Mouse (Mus musculus) neural tube, embryonic 11.5 days (tissue): ENCODE results near the gene 4930539E08Rik. TPM values are rescaled to one million over a fixed set of nuclear protein-coding genes. Genes with fewer than 3 reads are reported as not detected.
A peak's percentile ranks its signal among the peaks of the same experiment; 100 is the strongest.

Experiments
- ATAC-seq: fragments of 200-750 bp; cut with Nextera tagmentation; 2 replicates; pipeline ENCODE4 v1.8.0; 2017; ENCODE audit warnings: moderate number of reproducible peaks, mild to moderate bottlenecking, moderate TSS enrichment, moderate library complexity; ENCODE audit not compliant: insufficient read depth, low FRiP score, low TSS enrichment
- DNase-seq: peaks from one replicate; pipeline ENCODE4 v3.0.0-alpha.2; 2015; ENCODE audit warnings: low spot score
- H3K27ac ChIP-seq: fragments of 300-500 bp; sonication (generic); 2 replicates; pipeline ENCODE4 v1.5.1; 2014; ENCODE audit warnings: low read depth, mild to moderate bottlenecking, low read length
- H3K27me3 ChIP-seq: fragments of 300-500 bp; sonication (generic); 2 replicates; pipeline ENCODE4 v1.6.1; 2014; ENCODE audit warnings: mild to moderate bottlenecking, low read length, mixed read lengths; ENCODE audit not compliant: control insufficient read depth, insufficient read depth
- H3K36me3 ChIP-seq: fragments of 300-500 bp; sonication (generic); 2 replicates; pipeline ENCODE4 v1.6.1; 2014; ENCODE audit warnings: mild to moderate bottlenecking, low read length, moderate library complexity, mixed read lengths; ENCODE audit not compliant: control insufficient read depth, insufficient read depth
- H3K4me1 ChIP-seq: fragments of 300-500 bp; sonication (generic); 2 replicates; pipeline ENCODE4 v1.6.1; 2014; ENCODE audit warnings: low read length, mixed read lengths; ENCODE audit not compliant: control insufficient read depth, insufficient read depth
- H3K4me2 ChIP-seq: fragments of 300-500 bp; sonication (generic); 2 replicates; pipeline ENCODE4 v1.6.1; 2014; ENCODE audit warnings: low read depth, mild to moderate bottlenecking, moderate library complexity
- H3K4me3 ChIP-seq: fragments of 300-500 bp; sonication (generic); 2 replicates; pipeline ENCODE4 v1.5.1; 2014; ENCODE audit warnings: low read depth, low read length
- H3K9ac ChIP-seq: fragments of 300-500 bp; sonication (generic); 2 replicates; pipeline ENCODE4 v1.6.1; 2014; ENCODE audit warnings: mild to moderate bottlenecking, low read length
- H3K9me3 ChIP-seq: fragments of 300-500 bp; sonication (generic); 2 replicates; pipeline ENCODE4 v1.6.1; 2016; ENCODE audit warnings: low read length; ENCODE audit not compliant: control insufficient read depth
- WGBS: fragments of 180-500 bp; shearing (Covaris S2); extraction: QIAGEN DNeasy Blood & Tissue Kit; methylation state at CpG from one replicate; pipeline ENCODE4 v1.1.7; 2014; 5-methylcytosine and 5-hydroxymethylcytosine counted together
- polyA plus RNA-seq: library from polyadenylated mRNA; unstranded; fragments of >200 nt; fragmentation: Nextera tagmentation; extraction: Ambion mirVana; gene quantifications from 2 replicates; pipeline ENCODE4 v1.2.1, GENCODE M21; 2014

The 4930539E08Rik gene
- polyA plus RNA-seq = 0.15 and 0.23 TPM in 2 replicates

- Histone ChIP-seq H3K27me3 (no peaks in the 10 kb centered on the region), H3K4me1 (no peaks in the 10 kb centered on the region), H3K36me3 (no peaks in the 10 kb centered on the region), H3K27ac (no peak within 1 kb of the TSS), H3K4me3 (no peak within 1 kb of the TSS), H3K4me2 (no peak within 1 kb of the TSS), H3K9me3 (no peaks in the 10 kb centered on the region), H3K9ac (no peak within 1 kb of the TSS)
- WGBS = 67% methylated on average over 12 of the region's 12 CpGs
- ATAC-seq (no peak), DNase-seq (no peak)
Observed at GRCm38 (mm10) chr17:28915060-28915628, at the start of gene 4930539E08Rik. Gene 4930539E08Rik (minus strand): TSS chr17:28915324.

DNA sequence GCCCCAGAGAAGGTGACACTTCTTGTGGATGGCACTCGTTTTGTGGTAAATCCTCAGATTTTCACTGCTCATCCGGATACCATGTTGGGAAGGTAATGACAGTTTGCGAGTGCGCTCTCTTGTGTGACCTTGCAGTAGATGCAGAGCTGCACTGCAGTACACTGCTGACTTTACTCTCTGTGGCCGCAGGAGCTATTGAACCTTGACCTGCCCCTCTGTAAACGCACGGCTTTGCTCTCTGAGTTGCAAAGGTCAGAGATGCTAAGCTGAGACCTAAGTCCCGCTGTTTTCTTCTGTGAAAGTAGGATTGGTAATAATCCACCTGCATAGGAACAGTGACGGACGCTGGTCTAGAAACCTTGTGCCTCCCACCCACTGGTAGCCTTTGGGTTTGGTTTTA, 46.5 kb upstream of the 4930539E08Rik start:
- no peak overlapping the region for H3K27ac ChIP-seq
- no peaks in the 10 kb centered on the region for H3K4me1 ChIP-seq
- no peaks in the 10 kb centered on the region for H3K27me3 ChIP-seq
- H3K9me3 ChIP-seq = no peaks in the 10 kb centered on the region
- WGBS = 87% methylated on average over 10 of the region's 10 CpGs
- ATAC-seq (no peak), DNase-seq (no peak)
- H3K9ac ChIP-seq = no peak overlapping the region
- no peak overlapping the region for H3K4me3 ChIP-seq
- H3K4me2 ChIP-seq = no peak overlapping the region
- peaks cover 19% of the 10 kb centered on the region for H3K36me3 ChIP-seq

- WGBS = 87% methylated on average over 10 of the region's 10 CpGs
Observed at GRCm38 (mm10) chr17:28960597-28960996, 45.5 kb upstream of the 4930539E08Rik start.

DNA sequence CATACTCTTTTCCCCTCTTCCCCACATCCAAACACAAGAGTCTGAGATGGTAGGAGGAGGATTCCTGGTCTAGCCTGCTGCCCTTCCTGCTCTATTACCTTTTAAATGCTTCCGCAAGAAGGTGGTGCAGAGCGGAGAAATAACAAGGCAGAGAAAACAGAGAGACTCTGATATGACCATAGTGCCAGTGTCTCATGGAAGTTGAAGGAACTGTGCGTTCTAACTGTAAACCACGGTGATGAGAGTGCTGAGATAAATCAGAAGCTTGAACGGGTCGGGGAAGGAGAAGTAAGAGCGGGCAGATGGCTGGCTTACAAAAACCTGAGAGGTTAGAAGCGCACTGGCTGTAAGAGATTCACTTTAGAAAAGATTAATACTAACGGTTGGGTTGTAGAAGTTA, 39.3 kb upstream of the 4930539E08Rik start:
- Histone ChIP-seq H3K4me1 (peaks cover 11% of the 10 kb centered on the region), H3K27me3 (no peaks in the 10 kb centered on the region), H3K9ac (no peak overlapping the region), H3K9me3 (no peaks in the 10 kb centered on the region), H3K4me3 (no peak overlapping the region), H3K4me2 (no peak overlapping the region), H3K36me3 (no peaks in the 10 kb centered on the region; the same call in none of the 2 replicates), H3K27ac (no peak overlapping the region)
- DNase-seq (no peak), ATAC-seq (no peak)
- 94% methylated on average over 9 of the region's 9 CpGs for WGBS

More at GRCm38 (mm10) chr17:28960597-28960996, 45.5 kb upstream of the 4930539E08Rik start:
- Histone ChIP-seq H3K4me1 (no peaks in the 10 kb centered on the region), H3K27me3 (no peaks in the 10 kb centered on the region), H3K4me3 (no peak overlapping the region), H3K36me3 (peaks cover 15% of the 10 kb centered on the region), H3K9me3 (no peaks in the 10 kb centered on the region), H3K9ac (no peak overlapping the region), H3K27ac (no peak overlapping the region), H3K4me2 (no peak overlapping the region)
- DNase-seq (no peak), ATAC-seq (no peak)

- peak overlapping the region; percentile 95 for H3K9ac ChIP-seq
- ATAC-seq = no peak
- no peaks in the 10 kb centered on the region; the same call in none of the 2 replicates for H3K36me3 ChIP-seq
- H3K27ac ChIP-seq = no peak overlapping the region
- H3K9me3 ChIP-seq = no peaks in the 10 kb centered on the region
- peak overlapping the region; percentile 77 for H3K4me2 ChIP-seq
- peak overlapping the region; percentile 57 for H3K4me3 ChIP-seq
- peak; percentile 23 for DNase-seq
- 31% methylated on average over 9 of the region's 9 CpGs for WGBS
- peaks cover 11% of the 10 kb centered on the region for H3K4me1 ChIP-seq
- no peaks in the 10 kb centered on the region for H3K27me3 ChIP-seq
Observed at GRCm38 (mm10) chr17:28953251-28953650, 38.1 kb upstream of the 4930539E08Rik start.

GRCm38 (mm10) chr17:28951831-28952799, 37.0 kb upstream of the 4930539E08Rik start, which contains the start of gene Kctd20:
Gene Kctd20 (plus strand): TSS chr17:28951950.
- ATAC-seq (peak; percentile 93), DNase-seq (peak; percentile 94)
- H3K27ac ChIP-seq = peak within 1 kb of the TSS; percentile 88
- H3K4me2 ChIP-seq = peak within 1 kb of the TSS; percentile 77
- no peaks in the 10 kb centered on the region; the same call in 1 of the 2 replicates for H3K36me3 ChIP-seq
- no peaks in the 10 kb centered on the region for H3K27me3 ChIP-seq
- peaks cover 2% of the 10 kb centered on the region; the same call in 1 of the 2 replicates for H3K9me3 ChIP-seq
- H3K9ac ChIP-seq = peak within 1 kb of the TSS; percentile 95
- WGBS = 1% methylated on average over 63 of the region's 80 CpGs
- peaks cover 11% of the 10 kb centered on the region for H3K4me1 ChIP-seq
- peak within 1 kb of the TSS; percentile 57 for H3K4me3 ChIP-seq

DNA sequence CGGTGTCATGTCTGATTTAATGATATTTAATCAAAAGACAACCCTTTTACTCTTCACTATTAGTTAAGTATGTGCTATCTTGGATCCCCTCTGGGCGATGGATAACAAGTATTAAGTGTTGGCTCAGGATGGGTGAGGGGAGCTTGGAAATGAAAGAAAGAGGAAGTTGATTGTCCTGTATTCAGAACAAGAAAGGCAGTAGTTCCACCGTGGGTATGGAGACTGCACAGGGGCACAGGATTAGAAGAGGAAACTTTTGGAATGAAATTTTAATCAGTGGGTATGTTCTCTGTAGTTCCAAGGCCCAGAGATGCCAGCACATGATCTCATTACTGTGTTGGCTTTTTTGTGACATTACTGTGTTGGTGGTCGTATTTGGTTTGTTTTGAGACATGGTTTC, 35.6 kb upstream of the 4930539E08Rik start:
- peaks cover 11% of the 10 kb centered on the region for H3K4me1 ChIP-seq
- no peaks in the 10 kb centered on the region for H3K36me3 ChIP-seq
- H3K27ac ChIP-seq = no peak overlapping the region
- H3K9ac ChIP-seq = no peak overlapping the region
- peaks cover 2% of the 10 kb centered on the region; the same call in 1 of the 2 replicates for H3K9me3 ChIP-seq
- H3K4me3 ChIP-seq = no peak overlapping the region
- WGBS = 78% methylated on average over 4 of the region's 4 CpGs
- no peak for ATAC-seq
- no peaks in the 10 kb centered on the region for H3K27me3 ChIP-seq
- DNase-seq = no peak
- no peak overlapping the region for H3K4me2 ChIP-seq

- no peak overlapping the region for H3K9ac ChIP-seq
- no peak overlapping the region for H3K4me2 ChIP-seq
- no peaks in the 10 kb centered on the region for H3K36me3 ChIP-seq
- WGBS = 83% methylated on average over 4 of the region's 4 CpGs
- no peak for ATAC-seq
- peaks cover 2% of the 10 kb centered on the region; the same call in 1 of the 2 replicates for H3K9me3 ChIP-seq
- peaks cover 10% of the 10 kb centered on the region for H3K4me1 ChIP-seq
- no peak overlapping the region for H3K27ac ChIP-seq
- H3K27me3 ChIP-seq = no peaks in the 10 kb centered on the region
- no peak for DNase-seq
- no peak overlapping the region for H3K4me3 ChIP-seq
Observed at GRCm38 (mm10) chr17:28948661-28949060, 33.5 kb upstream of the 4930539E08Rik start.
